Mouse (Mus musculus) CD4-positive, CD25-positive, alpha-beta regulatory T cell, adult 4 months (primary cell): ENCODE measurements around the gene Itpkb. TPM values are rescaled to one million over a fixed set of nuclear protein-coding genes. Genes with fewer than 3 reads are reported as not detected.

Experiments
- ATAC-seq: one replicate; pipeline ENCODE4 v1.8.0; 2017
- polyA plus RNA-seq, 2 experiments: library from polyadenylated mRNA; unstranded; fragments of 100-300 nt; shearing (Covaris generic); gene quantifications; one replicate each; pipeline ENCODE4 v1.2.1; 2017

Gene Itpkb
- polyA plus RNA-seq, 2 experiments from 2014 or later, result 54.6 to 56.7 TPM

DNA sequence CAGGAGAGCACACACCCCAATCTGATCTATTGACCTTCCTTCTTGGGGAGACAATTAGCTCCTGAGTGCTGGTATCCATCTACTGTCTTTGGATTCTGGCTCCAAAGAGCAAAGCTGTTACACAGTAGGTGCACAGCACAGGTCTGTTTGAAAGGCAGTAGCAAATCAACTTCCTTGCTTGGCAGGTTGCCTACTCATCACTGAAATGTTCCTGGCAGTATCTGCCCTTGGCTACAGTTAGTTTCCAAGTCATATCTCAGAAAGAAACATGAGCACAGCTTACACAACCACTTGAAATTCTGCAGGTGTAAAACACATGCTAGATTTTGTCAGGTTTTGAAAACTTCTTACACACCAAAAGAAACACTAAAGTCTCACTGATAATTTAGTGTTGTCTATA lies 143.3 kb downstream of the Itpkb start:
- no peak for ATAC-seq

Other genes with a start within 250 kb of the Itpkb start
- 10 to 100 TPM; 46.1 to 67.9 TPM for gene Coq8a, start 130.9 kb upstream of the Itpkb start, polyA plus RNA-seq
- gene Psen2, start 67.0 kb upstream of the Itpkb start, polyA plus RNA-seq, result 100 to 1,000 TPM; 130 to 142 TPM
- not detected for gene Stum, start 153.0 kb downstream of the Itpkb start, polyA plus RNA-seq
- 10 to 100 TPM; 36.5 to 73.7 TPM for gene Parp1, start 238.4 kb downstream of the Itpkb start, polyA plus RNA-seq